Mouse (Mus musculus) left cerebral cortex, adult 2 months (tissue): Measurements from ENCODE around the gene Stard10. TPM values are rescaled to one million over a fixed set of nuclear protein-coding genes. Genes with fewer than 3 reads are reported as not detected.

Experiments
- DNase-seq, 2 experiments: peaks; one replicate each; pipeline ENCODE4 v3.0.0; 2021 to 2022; ENCODE audit warnings: low spot score in 2 of 2, mixed read lengths in 1 of 2; ENCODE audit errors: extremely low spot score in 1 of 2
- H3K27ac ChIP-seq: fragments of 200-600 bp; 2 replicates; pipeline ENCODE4 v1.8.1; 2022
- H3K4me3 ChIP-seq: fragments of 200-600 bp; 2 replicates; pipeline ENCODE4 v1.8.1; 2022
- CTCF ChIP-seq: fragments of 200-600 bp; IDR thresholded peaks from 2 replicates; pipeline ENCODE4 v1.8.1; 2022; ENCODE audit warnings: antibody characterized with exemption, mild to moderate bottlenecking, moderate library complexity
- intact Hi-C: fragments of 180-260 bp; cut with DNase I; formaldehyde crosslinking; loops from one replicate; pipeline ENCODE4 v1.15.1; 2025
- total RNA-seq, 2 experiments: library from RNA; stranded (reverse); gene quantifications; 2 replicates each; pipeline ENCODE4 v1.2.3; 2021

Gene Stard10
- total RNA-seq, 2 experiments from 2014 or later: 81.7 to 84.3 TPM

DNA sequence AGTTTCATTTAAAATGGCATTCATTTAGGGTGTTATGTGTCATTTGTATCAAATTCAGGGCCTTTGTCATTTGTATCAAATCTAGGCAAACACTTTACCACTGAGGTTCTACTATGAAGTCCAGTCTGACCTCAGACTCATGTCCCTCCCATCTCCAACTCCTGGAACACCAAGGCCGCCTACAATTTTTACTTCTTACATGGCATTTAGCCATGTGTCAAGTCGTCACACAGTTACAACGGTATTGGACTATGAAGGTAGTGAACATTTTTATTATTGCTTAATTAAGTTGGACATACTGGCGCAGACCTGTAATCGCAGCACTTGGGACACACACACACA, 6.9 kb upstream of the Stard10 start:
- no peak for TF ChIP-seq CTCF
- Histone ChIP-seq H3K27ac (peak overlapping the region; percentile 100), H3K4me3 (peak overlapping the region; percentile 58)
- intact Hi-C loops: loop anchor here (1.0 to 10.0 kb wide), 2 partner anchors 64 to 305 kb away; no protein-coding TSS in a partner anchor
- DNase-seq: no peak

DNA sequence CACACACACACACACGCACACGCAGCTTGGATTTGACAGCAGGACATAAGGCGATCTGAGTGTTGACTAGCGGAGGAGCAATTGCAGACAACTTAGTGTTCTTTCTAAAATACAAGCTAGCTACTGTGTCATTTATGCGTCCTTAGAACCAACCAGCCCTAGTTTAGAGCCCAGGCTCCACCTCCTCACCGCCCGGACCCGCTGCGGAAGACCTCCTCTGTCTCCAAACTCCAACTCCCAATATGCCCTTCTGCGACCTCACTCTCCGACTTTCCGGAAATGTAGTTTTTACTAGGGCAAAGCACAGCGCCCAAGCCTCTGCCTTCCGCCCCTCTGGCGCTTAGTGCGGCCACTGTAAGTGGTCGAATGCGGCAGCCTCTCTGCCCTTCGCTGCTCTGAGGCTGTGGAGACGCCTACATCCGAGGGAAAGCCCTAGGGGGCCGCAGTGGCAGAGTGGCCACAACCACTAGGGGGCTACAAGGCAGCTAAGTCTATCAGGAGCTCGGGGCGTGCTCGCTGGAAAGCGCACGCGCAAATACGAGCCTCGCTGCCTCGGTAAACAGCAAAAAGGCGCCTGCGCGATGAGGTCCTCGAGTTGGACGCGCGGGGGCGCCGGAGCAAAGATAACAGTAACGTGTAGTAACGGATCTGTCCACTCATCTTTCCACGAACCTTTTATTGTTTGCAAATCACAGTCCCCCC, 6.4 kb upstream of the Stard10 start:
- peak; percentile 96 to 97 for DNase-seq
- intact Hi-C loops: loop anchor here (1.0 kb wide), 1 partner anchor 64 kb away; no protein-coding TSS in a partner anchor
- Histone ChIP-seq H3K27ac (peak overlapping the region; percentile 100), H3K4me3 (peak overlapping the region; percentile 58)
- peak; percentile 96 for TF ChIP-seq CTCF

DNA sequence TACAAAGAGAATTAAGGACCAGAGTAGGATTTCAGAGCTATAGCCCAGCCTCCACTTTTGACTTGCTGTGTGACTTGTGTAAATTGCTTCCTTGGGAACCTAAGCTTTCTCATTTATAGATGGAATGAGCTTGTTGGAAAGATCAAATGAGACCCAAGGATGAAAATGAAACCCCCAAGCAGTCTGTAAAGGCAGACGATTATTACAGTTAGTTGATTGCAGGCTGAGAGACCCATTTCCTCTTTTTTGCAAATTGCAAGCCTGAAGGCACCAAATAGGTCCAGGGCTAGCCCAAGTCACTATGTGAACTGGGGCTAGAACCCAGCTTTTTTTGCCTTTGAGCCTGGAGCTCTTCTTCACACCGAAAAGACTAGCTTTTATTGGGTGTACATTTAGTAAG, 5.8 kb upstream of the Stard10 start:
- intact Hi-C loops: no loop called here
- peak overlapping the region; percentile 58 for H3K4me3 ChIP-seq
- no peak for TF ChIP-seq CTCF
- DNase-seq: no peak
- peak overlapping the region; percentile 100 for H3K27ac ChIP-seq

DNA sequence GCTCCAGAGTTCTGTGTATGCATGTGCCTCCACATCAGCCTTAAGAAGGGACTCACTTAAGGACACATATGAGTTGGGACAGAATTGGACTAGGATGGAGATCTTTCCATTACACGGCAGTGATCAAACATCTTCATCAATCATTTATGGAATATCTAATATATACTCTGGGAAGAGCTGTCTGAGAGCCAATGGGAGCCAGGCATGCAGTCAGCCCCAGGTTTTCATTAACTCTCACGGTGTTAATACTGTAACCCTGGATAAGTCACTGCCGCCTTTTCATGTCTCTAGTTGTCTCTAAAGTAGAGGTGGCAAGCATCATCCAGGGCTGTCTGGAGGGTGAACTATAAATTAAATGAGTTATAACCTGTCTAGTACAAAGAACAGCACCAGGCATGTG, 3.9 kb upstream of the Stard10 start:
- DNase-seq: no peak
- Histone ChIP-seq H3K4me3 (no peak overlapping the region), H3K27ac (peak overlapping the region; percentile 92; the same call in 1 of the 2 replicates)
- intact Hi-C loops: no loop called here
- no peak for TF ChIP-seq CTCF

DNA sequence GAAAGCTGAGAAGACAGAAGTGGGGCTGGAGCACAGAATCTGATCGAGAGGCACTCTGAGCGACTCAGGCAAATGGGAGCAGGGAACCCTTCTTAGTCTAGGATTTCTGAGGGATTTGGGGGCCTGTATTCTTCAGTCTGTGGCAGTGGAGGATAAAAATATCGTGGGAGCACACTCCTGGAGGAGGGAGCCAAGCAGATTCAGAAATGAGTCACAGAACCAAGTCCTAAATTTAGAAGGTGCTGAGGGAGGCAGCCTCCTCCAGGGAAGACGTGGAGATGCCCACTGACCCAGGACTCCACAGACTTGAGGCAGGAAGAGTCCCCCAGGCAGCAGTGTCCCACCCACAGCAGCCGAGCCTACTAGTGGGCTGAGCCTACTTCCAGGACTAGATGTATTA, 2.5 kb upstream of the Stard10 start:
- DNase-seq: peak; percentile 49 to 58
- TF ChIP-seq CTCF: no peak
- Histone ChIP-seq H3K4me3 (no peak overlapping the region), H3K27ac (peak overlapping the region; percentile 92)
- intact Hi-C loops: loop anchor here (1.0 kb wide), 1 partner anchor 14 kb away; no protein-coding TSS in a partner anchor

DNA sequence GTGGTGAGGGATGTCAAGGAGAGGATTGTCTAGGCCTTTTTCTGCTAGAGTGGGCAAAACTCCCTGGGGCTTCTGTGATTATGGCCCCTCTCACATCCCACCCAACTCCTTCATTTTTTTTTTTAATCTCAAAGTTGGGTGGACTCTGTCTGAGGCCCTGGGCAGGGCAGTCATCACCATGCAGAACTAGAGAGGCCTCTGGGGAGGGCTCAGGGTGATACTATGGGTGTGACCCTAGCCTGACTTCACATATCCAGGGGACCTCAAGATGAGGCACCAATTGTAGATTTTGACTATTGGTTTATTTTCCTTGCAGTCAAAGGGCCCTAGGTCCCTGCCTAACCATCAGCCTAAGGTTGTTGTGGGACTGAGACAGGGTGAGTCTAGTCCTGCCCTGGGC, 1.2 kb upstream of the Stard10 start:
- TF ChIP-seq CTCF: no peak
- H3K27ac ChIP-seq: peak overlapping the region; percentile 92; the same call in 1 of the 2 replicates
- no peak for DNase-seq
- intact Hi-C loops: no loop called here
- H3K4me3 ChIP-seq: no peak overlapping the region

DNA sequence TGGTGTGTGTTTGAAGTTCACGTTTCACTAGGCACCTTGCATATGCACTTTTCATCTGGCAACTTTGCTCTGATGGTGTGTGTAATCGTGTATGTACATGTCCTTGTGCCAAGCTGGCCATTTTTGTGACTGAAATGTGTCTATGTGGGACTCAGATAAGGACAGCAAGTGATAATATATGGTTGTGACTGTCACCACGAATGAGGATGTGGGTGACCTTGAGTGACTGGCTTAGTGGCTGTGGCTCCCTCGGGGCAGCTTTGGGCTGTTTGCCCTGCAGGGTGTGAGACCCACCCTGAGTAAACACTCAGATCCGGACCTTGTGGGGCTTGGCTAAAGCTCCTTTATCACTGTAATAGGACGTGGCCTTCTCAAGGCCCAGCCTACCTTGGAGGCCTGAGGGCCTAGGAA, 290 bp upstream of the Stard10 start:
- no peak for TF ChIP-seq CTCF
- Histone ChIP-seq H3K27ac (no peak overlapping the region), H3K4me3 (no peak overlapping the region)
- intact Hi-C loops: no loop called here
- DNase-seq: no peak

DNA sequence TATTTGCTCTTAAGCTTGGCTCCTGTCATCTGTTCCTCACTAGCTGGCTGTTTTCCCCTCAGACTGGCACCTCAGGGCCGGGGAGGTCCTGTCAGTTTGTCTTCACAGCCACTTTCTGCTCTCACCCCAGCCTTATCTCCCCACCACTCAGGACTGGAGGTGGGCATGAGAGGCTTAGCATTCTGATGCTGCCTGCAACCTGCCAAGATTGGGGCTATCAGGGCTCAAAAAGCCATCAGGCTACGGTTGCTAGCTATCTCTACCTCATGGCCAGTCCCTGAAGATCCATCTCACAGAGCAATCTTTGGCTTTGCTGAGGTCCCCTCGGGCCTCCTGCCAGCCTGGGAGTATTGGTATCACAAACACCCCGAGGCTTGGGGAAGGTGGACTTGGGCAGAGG, 2.0 kb downstream of the Stard10 start:
- no peak overlapping the region for H3K4me3 ChIP-seq
- intact Hi-C loops: no loop called here
- no peak overlapping the region for H3K27ac ChIP-seq

DNA sequence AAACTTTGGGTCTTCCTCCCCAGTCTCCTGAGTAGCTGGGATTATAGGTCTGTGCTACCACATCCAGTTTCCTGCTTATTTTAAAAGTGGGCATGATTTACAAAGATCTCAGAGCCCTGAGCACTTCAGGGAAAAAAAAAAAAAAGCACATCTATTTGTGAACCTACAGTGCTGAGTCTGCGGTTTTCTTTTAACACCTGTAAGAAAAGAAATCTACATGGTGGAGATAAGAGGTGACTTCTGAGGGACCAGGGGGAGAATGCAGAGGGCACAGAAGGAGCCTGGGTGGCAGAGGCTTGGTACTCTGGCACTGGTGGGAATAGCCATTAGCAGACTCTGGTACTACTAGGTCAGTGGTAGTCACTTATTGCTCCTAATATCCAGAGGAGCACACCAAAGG, 2.9 kb downstream of the Stard10 start:
- no peak for TF ChIP-seq CTCF
- DNase-seq: no peak
- Histone ChIP-seq H3K4me3 (no peak overlapping the region), H3K27ac (no peak overlapping the region)
- intact Hi-C loops: no loop called here

More for the DNA sequence above, 2.0 kb downstream of the Stard10 start:
- TF ChIP-seq CTCF: no peak
- DNase-seq: no peak

DNA sequence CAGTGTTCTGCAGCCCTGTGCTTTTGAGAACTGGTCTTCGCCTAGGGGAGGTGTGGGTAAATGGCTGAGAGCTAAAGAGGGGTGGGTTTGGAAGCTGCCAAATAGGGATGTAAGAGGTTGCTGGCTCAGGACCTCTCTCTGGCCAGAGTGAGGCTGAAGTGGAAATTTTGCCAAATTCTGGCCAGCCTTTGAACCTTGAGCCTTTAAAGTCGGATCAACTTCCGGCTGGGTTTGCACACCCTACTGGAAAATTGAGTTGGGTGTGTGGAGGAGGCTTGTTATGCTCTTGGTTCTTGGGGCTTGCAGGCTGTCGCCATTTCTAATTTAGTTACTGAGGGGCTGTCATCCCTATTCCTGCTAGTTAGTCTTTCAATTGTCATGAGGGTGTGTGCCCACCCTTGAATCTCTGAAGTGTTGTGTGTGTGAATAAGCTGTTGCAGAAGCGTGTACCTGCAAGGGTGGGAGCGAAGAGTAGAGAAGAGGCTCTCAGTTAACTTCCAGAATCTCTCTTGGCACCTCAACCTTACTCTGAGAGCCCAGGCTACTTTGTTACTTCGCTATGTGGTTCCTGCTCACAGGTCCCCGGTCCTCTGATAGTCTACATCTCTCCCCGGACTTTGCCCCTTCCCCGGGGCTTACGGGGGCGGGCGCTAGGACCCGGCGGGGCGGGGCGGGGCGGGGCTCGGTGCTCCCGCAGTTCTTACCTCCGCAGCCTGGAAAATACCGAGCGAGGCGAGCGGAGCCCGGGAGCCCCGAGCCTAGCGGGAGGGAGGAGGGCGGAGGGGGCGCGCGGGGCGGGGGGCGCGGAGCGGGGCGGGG, 3.7 kb downstream of the Stard10 start:
- H3K27ac ChIP-seq: peak overlapping the region; percentile 76
- intact Hi-C loops: no loop called here
- peak; percentile 43 to 52 for DNase-seq
- H3K4me3 ChIP-seq: peak overlapping the region; percentile 91
- TF ChIP-seq CTCF: no peak; the same call in 1 of the 2 replicates

DNA sequence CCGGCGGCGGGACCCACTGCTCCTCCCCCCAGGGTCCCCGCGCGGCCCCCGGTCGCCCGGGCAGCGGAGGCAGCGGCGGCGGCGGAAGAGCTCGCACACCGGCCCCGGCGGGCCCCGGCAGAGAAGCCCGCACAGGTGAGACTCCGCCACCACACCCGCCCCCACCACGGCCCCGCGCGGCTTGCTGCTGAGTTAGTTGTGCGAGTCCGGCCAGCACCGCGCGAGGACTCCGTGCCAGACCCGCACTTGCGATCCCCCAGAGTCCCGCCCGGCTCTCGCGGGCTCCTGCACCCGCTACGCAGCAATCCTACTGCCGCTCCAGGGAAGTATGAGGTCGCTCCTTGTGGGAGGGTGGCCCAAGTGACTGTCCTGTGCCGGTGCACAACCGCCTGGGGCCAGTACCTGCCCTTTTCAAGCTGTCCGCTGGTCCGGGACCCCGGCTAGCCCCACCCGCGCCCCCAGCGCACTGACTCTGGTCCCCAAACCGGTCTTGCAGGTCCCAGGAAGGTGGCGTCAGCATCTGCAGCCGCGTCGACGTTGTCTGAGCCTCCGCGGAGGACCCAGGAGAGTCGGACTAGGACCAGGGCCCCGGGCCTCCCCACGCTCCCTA, 4.4 kb downstream of the Stard10 start:
- Histone ChIP-seq H3K4me3 (peak overlapping the region; percentile 91), H3K27ac (peak overlapping the region; percentile 83)
- peak; percentile 35 to 36 for DNase-seq
- TF ChIP-seq CTCF: no peak
- intact Hi-C loops: no loop called here

DNA sequence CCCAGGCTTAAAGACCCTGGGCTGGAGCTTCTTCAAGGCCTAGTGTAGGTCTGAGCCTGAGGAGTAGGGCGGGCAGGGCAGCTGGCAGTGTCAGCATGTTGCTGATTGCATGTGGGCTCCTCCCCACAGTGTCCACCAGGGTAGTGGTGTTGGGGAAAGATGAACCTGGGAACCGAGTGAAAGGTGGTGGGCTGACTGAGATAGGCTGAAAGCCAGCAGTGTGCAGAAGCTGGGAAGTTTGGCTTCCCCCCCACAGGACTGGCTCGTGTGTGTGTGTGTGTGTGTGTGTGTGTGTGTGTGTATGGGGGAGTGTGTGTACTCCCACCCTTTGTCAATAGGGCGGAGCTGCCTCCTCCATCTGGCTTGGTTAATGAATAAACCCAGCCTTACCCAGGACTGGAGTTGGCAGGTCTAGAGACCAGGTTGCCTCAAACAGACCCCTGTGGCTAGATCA, 6.3 kb downstream of the Stard10 start:
- H3K27ac ChIP-seq: no peak overlapping the region
- H3K4me3 ChIP-seq: no peak overlapping the region
- no peak for DNase-seq
- intact Hi-C loops: no loop called here
- TF ChIP-seq CTCF: no peak
